Mouse (Mus musculus) heart, postnatal 25 days (tissue): ENCODE results near the gene Gtf2ird2. TPM values are rescaled to one million over a fixed set of nuclear protein-coding genes. Genes with fewer than 3 reads are reported as not detected.

Experiments
- DNase-seq: peaks from one replicate; pipeline ENCODE4 v3.0.0; 2022; ENCODE audit warnings: low spot score
- intact Hi-C: fragments of 180-260 bp; cut with DNase I; formaldehyde crosslinking; loops from one replicate; pipeline ENCODE4 v1.15.1; 2025
- total RNA-seq, 2 experiments: library from RNA; stranded (reverse); gene quantifications; 2 replicates each; pipeline ENCODE4 v1.2.3; 2021

The Gtf2ird2 gene
- total RNA-seq, 2 experiments from 2014 or later: 4.0 to 5.1 TPM

GRCm38 (mm10) chr5:134257349-134258031, 73.7 kb downstream of the Gtf2ird2 start:
- DNase-seq: no peak
- intact Hi-C loops: no loop called here

GRCm38 (mm10) chr5:134258395-134258794, 74.6 kb downstream of the Gtf2ird2 start:
- intact Hi-C loops: no loop called here
- no peak for DNase-seq

DNA sequence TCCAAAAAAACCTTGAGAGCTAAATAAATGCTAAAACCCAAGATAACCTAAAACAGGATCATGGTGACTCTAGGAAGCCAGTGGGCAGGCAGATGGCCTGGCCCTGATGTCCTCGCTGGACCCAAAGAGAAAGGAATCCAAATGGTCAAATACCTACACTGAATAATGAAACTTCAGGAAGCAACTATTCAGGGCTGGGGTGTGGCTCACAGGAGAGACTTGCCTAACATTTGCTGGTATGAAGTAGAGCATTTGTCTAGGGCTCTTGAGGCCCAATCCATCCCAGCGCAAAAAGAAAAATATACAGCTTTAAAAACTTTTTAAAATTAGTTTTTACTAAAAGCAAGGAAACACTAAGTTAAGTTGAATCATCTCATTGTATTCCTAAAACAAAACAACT, 75.1 kb downstream of the Gtf2ird2 start:
- no peak for DNase-seq
- intact Hi-C loops: no loop called here

DNA sequence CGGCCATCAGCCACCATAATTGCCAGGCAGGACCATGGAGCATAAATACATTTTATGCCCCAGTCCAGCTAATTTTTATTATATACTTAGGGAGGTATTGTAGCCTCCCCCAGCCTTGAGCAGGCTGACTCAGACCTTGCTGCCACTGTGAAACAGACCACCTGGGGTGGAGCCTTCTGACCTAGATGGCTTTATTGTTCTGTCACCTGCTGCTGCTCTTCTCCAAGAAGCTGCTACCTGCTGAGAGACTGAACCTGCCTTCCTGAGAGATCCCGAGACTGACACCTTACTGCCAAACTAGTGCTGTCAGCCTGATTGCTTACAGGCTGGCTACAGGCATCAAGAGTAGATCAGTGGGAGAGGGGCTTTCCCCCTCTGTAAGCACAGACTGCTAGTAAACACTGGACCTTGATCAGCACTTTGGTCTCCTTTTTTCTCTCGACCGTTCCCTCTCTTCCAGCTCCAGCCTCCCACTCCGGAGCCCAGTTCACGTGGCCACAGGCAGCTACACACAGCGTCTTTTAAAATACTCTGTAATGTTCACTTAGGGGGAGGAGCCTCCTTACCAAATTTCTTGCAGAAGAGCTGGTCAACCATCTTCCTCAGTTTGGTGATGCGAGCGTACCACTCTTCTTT, 76.3 kb downstream of the Gtf2ird2 start:
- no peak for DNase-seq
- intact Hi-C loops: no loop called here

- intact Hi-C loops: no loop called here
- no peak for DNase-seq
Observed at GRCm38 (mm10) chr5:134265890-134266289, 82.1 kb downstream of the Gtf2ird2 start.

DNA sequence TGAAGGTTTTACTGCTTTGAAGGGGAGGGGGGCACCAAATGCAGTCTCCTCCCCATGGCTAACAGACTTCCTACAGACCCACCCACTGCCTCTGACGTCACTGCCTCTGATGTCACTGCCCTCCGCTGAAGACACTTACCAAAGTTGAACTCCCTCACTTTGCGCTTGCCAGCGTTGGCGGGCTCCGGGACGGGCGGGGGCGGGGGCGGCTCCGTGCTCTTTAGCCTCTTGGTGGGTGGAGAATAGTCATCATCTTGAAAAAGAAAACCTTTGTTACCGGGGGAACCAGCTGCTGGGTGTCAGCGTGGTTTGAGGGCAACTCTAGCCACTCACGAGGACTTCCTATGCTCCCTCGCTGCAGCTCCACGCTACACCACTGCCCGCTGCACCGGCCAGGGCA, 82.6 kb downstream of the Gtf2ird2 start:
- intact Hi-C loops: no loop called here
- DNase-seq: no peak

GRCm38 (mm10) chr5:134268751-134269150, 84.9 kb downstream of the Gtf2ird2 start:
- DNase-seq: no peak
- intact Hi-C loops: no loop called here

DNA sequence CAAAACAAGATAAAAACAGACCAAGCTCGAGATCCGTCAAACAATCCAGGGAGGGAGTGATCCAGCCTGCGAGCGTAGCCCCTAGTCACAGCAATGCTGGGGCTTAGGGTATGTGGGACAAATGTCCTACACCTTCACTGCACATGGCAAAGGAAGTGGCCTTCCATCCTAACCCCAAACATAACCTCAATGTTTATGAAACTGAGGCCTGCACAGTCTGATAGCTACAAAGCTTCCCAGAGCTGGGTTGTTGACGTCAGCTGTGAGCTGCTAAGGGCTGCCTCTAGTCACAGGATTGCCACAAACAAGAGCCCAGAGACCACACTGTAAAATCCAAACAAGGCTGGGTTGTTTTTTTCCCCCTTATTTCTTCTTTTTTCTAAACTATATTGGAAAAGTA, 85.9 kb downstream of the Gtf2ird2 start:
- intact Hi-C loops: loop anchor here (5.0 kb wide), 1 partner anchor 43 kb away; the partner anchor contains the start of gene Gtf2i
- no peak for DNase-seq

DNA sequence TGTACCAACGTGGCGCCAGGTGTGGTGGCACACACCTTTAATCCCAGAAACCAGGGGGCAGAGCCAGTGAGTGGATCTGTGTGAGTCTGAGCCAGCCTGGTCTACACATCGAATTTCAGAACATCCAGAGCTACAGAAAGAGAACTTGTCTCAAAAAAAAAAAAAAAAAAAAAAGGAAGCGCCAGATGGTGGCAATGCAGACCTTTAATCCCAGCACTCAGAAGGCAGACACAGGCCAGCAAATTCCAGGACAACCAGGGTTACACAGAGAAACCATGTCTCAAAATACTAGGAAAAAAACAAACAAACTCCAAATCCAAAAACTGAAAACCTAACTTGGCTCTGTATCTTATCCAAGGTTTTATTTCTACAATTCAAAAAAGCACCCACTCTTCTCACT, 86.7 kb downstream of the Gtf2ird2 start:
- no peak for DNase-seq
- intact Hi-C loops: loop anchor here (5.0 kb wide), 1 partner anchor 42 kb away; the partner anchor contains the start of gene Gtf2i

DNA sequence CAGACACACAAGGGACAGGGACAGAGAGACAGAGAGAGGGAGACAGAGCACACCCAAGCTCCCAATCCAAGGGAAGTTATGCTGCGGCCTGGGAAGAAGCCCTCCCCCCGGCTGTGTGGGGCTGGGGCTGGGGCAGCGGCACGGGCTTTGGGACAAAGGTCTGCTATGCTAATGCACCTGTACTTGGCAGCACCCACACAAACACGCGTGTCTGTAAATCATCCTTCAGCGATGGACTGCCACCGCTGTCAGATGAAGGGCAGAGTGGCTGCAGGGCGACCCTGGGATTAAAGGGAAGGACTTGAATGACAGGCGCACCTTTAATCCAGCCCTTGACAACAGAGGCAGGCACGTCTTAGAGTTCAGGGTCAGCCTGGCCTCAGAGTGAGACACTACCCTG, 87.6 kb downstream of the Gtf2ird2 start:
- intact Hi-C loops: loop anchor here (5.0 kb wide), 1 partner anchor 41 kb away; the partner anchor contains the start of gene Gtf2i
- no peak for DNase-seq

- no peak for DNase-seq
- intact Hi-C loops: loop anchor here (5.0 kb wide), 1 partner anchor 40 kb away; the partner anchor contains the start of gene Gtf2i
Observed at GRCm38 (mm10) chr5:134272761-134273160, 88.9 kb downstream of the Gtf2ird2 start.

DNA sequence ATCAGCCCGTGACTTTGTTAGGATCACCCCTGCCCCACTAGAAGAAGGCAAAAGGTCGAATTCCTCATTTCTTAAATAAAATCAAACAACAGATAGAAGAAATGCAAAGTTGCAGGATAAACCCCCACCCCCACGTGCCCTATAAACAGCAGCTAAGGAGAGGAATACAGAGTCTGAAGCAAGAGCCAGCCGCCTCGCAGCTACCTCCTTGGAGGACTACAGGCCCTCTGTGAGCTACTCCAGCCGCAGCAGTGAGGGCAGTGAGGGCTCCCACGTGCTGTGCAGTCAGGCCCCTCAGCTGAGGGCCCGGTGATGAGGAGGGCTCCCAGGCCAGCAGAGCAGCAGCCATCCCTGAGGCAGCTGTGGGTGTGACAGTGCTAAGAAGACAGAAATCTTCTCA, 89.9 kb downstream of the Gtf2ird2 start:
- intact Hi-C loops: loop anchor here (5.0 kb wide), 1 partner anchor 39 kb away; the partner anchor contains the start of gene Gtf2i
- no peak for DNase-seq

Other genes with a start within 250 kb of the Gtf2ird2 start
- 10 to 100 TPM; 24.0 to 28.7 TPM for gene Castor2, start 84.3 kb upstream of the Gtf2ird2 start, total RNA-seq
- 10 to 100 TPM; 27.6 to 30.5 TPM for gene Rcc1l, start 7.2 kb upstream of the Gtf2ird2 start, total RNA-seq
- gene Ncf1, start 45.6 kb downstream of the Gtf2ird2 start, total RNA-seq: 1 to 10 TPM; 5.0 to 5.3 TPM
- gene Gtf2i, start 130.7 kb downstream of the Gtf2ird2 start, total RNA-seq: 100 to 1,000 TPM; 194 to 218 TPM